Mouse (Mus musculus): ENCODE results near the gene A1bg. TPM values are rescaled to one million over a fixed set of nuclear protein-coding genes. Genes with fewer than 3 reads are reported as not detected.
A peak's percentile ranks its signal among the peaks of the same experiment; 100 is the strongest.

A1bg gene
- polyA plus RNA-seq, 1 experiment from 2014 or later, result not detected

GRCm38 (mm10) chr15:60888724-60889123, 34.1 kb downstream of the A1bg start:
- Histone ChIP-seq H3K27ac (ENCODE audit: low read depth, low read length) (no peak overlapping the region), H3K4me1 (ENCODE audit: control insufficient read depth, insufficient read depth, low read length) (no peaks in the 10 kb centered on the region), H3K36me3 (ENCODE audit: control insufficient read depth, insufficient read depth, low read length) (no peaks in the 10 kb centered on the region), H3K4me2 (no peak overlapping the region), H3K27me3 (ENCODE audit: control insufficient read depth, insufficient read depth, low read length) (no peaks in the 10 kb centered on the region), H3K4me3 (ENCODE audit: low read depth, low read length) (no peak overlapping the region), H3K9ac (ENCODE audit: low read length) (no peak overlapping the region), H3K9me3 (ENCODE audit: control insufficient read depth, low read length) (no peaks in the 10 kb centered on the region)
- ATAC-seq (ENCODE audit: low FRiP score) (no peak), DNase-seq (ENCODE audit: low spot score, missing footprints) (no peak)
- WGBS, result 90% methylated on average over 2 of the region's 2 CpGs

- Histone ChIP-seq H3K36me3 (ENCODE audit: control insufficient read depth, insufficient read depth, low read length) (no peaks in the 10 kb centered on the region), H3K9me3 (ENCODE audit: control insufficient read depth, low read length) (no peaks in the 10 kb centered on the region), H3K9ac (ENCODE audit: low read length) (no peak overlapping the region), H3K4me2 (no peak overlapping the region), H3K27me3 (ENCODE audit: control insufficient read depth, insufficient read depth, low read length) (no peaks in the 10 kb centered on the region), H3K4me3 (ENCODE audit: low read depth, low read length) (no peak overlapping the region), H3K4me1 (ENCODE audit: control insufficient read depth, insufficient read depth, low read length) (no peaks in the 10 kb centered on the region), H3K27ac (ENCODE audit: low read depth, low read length) (no peak overlapping the region)
- no peak for DNase-seq (ENCODE audit: low spot score, missing footprints)
- no peak for ATAC-seq (ENCODE audit: low FRiP score)
- 87% methylated on average over 6 of the region's 6 CpGs for WGBS
These were observed 47.1 kb downstream of the A1bg start for GRCm38 (mm10) chr15:60875721-60876120.

GRCm38 (mm10) chr15:60862417-60862816, 60.4 kb downstream of the A1bg start:
- no peak overlapping the region for H3K9ac ChIP-seq (ENCODE audit: low read length)
- no peaks in the 10 kb centered on the region for H3K36me3 ChIP-seq (ENCODE audit: control insufficient read depth, insufficient read depth, low read length)
- no peak overlapping the region for H3K4me3 ChIP-seq (ENCODE audit: low read depth, low read length)
- no peak overlapping the region for H3K4me2 ChIP-seq
- WGBS, result 93% methylated on average over 3 of the region's 3 CpGs
- no peak for ATAC-seq (ENCODE audit: low FRiP score)
- H3K27me3 ChIP-seq (ENCODE audit: control insufficient read depth, insufficient read depth, low read length), result no peaks in the 10 kb centered on the region
- H3K27ac ChIP-seq (ENCODE audit: low read depth, low read length), result no peak overlapping the region
- no peak for DNase-seq (ENCODE audit: low spot score, missing footprints)
- H3K9me3 ChIP-seq (ENCODE audit: control insufficient read depth, low read length), result no peaks in the 10 kb centered on the region
- H3K4me1 ChIP-seq (ENCODE audit: control insufficient read depth, insufficient read depth, low read length), result peaks cover 3% of the 10 kb centered on the region; the same call in 1 of the 2 replicates

GRCm38 (mm10) chr15:60855112-60855511, 67.7 kb downstream of the A1bg start:
- ATAC-seq (ENCODE audit: low FRiP score) (no peak), DNase-seq (ENCODE audit: low spot score, missing footprints) (no peak)
- H3K27me3 ChIP-seq (ENCODE audit: control insufficient read depth, insufficient read depth, low read length), result no peaks in the 10 kb centered on the region
- H3K4me2 ChIP-seq, result no peak overlapping the region
- no peak overlapping the region for H3K9ac ChIP-seq (ENCODE audit: low read length)
- H3K4me1 ChIP-seq (ENCODE audit: control insufficient read depth, insufficient read depth, low read length), result no peaks in the 10 kb centered on the region
- no peak overlapping the region for H3K27ac ChIP-seq (ENCODE audit: low read depth, low read length)
- 84% methylated on average over 1 of the region's 1 CpGs for WGBS
- no peaks in the 10 kb centered on the region for H3K9me3 ChIP-seq (ENCODE audit: control insufficient read depth, low read length)
- H3K4me3 ChIP-seq (ENCODE audit: low read depth, low read length), result no peak overlapping the region
- no peaks in the 10 kb centered on the region for H3K36me3 ChIP-seq (ENCODE audit: control insufficient read depth, insufficient read depth, low read length)

GRCm38 (mm10) chr15:60854151-60854550, 68.7 kb downstream of the A1bg start:
- 88% methylated on average over 4 of the region's 4 CpGs for WGBS
- ATAC-seq (ENCODE audit: low FRiP score), result no peak
- no peaks in the 10 kb centered on the region for H3K36me3 ChIP-seq (ENCODE audit: control insufficient read depth, insufficient read depth, low read length)
- no peak overlapping the region for H3K4me3 ChIP-seq (ENCODE audit: low read depth, low read length)
- no peak overlapping the region for H3K9ac ChIP-seq (ENCODE audit: low read length)
- DNase-seq (ENCODE audit: low spot score, missing footprints), result no peak
- no peaks in the 10 kb centered on the region for H3K27me3 ChIP-seq (ENCODE audit: control insufficient read depth, insufficient read depth, low read length)
- H3K4me1 ChIP-seq (ENCODE audit: control insufficient read depth, insufficient read depth, low read length), result no peaks in the 10 kb centered on the region
- no peak overlapping the region for H3K4me2 ChIP-seq
- H3K9me3 ChIP-seq (ENCODE audit: control insufficient read depth, low read length), result no peaks in the 10 kb centered on the region
- H3K27ac ChIP-seq (ENCODE audit: low read depth, low read length), result no peak overlapping the region

- no peaks in the 10 kb centered on the region for H3K4me1 ChIP-seq (ENCODE audit: control insufficient read depth, insufficient read depth, low read length)
- DNase-seq (ENCODE audit: low spot score, missing footprints) (peak; percentile 83), ATAC-seq (ENCODE audit: low FRiP score) (peak; percentile 40; the same call in 1 of the 2 replicates)
- WGBS, result 33% methylated on average over 17 of the region's 17 CpGs
- no peaks in the 10 kb centered on the region for H3K9me3 ChIP-seq (ENCODE audit: control insufficient read depth, low read length)
- H3K27ac ChIP-seq (ENCODE audit: low read depth, low read length), result no peak within 1 kb of the TSS
- no peak within 1 kb of the TSS for H3K4me3 ChIP-seq (ENCODE audit: low read depth, low read length)
- no peaks in the 10 kb centered on the region for H3K27me3 ChIP-seq (ENCODE audit: control insufficient read depth, insufficient read depth, low read length)
- H3K36me3 ChIP-seq (ENCODE audit: control insufficient read depth, insufficient read depth, low read length), result no peaks in the 10 kb centered on the region
- no peak within 1 kb of the TSS for H3K4me2 ChIP-seq
- H3K9ac ChIP-seq (ENCODE audit: low read length), result no peak within 1 kb of the TSS
These were observed 69.4 kb downstream of the A1bg start, which contains the start of gene Fam84b for GRCm38 (mm10) chr15:60853231-60853999. Fam84b (minus strand) TSS chr15:60853778.

- H3K27ac ChIP-seq (ENCODE audit: low read depth, low read length), result no peak overlapping the region
- whole genome bisulfite sequencing, result 87% methylated on average over 3 of the region's 3 CpGs
- H3K4me2 ChIP-seq, result no peak overlapping the region
- DNase-seq (ENCODE audit: low spot score, missing footprints), result no peak
- no peaks in the 10 kb centered on the region for H3K9me3 ChIP-seq (ENCODE audit: control insufficient read depth, low read length)
- no peak overlapping the region for H3K4me3 ChIP-seq (ENCODE audit: low read depth, low read length)
- H3K36me3 ChIP-seq (ENCODE audit: control insufficient read depth, insufficient read depth, low read length), result no peaks in the 10 kb centered on the region
- H3K9ac ChIP-seq (ENCODE audit: low read length), result no peak overlapping the region
- no peak for ATAC-seq (ENCODE audit: low FRiP score)
- peaks cover 5% of the 10 kb centered on the region; the same call in 1 of the 2 replicates for H3K4me1 ChIP-seq (ENCODE audit: control insufficient read depth, insufficient read depth, low read length)
- H3K27me3 ChIP-seq (ENCODE audit: control insufficient read depth, insufficient read depth, low read length), result no peaks in the 10 kb centered on the region
These were observed 74.2 kb downstream of the A1bg start for GRCm38 (mm10) chr15:60848630-60849029.

Other genes starting within 250 kb of the A1bg start
- 8.4 and 8.7 TPM in 2 replicates for gene Fam84b, start 69.2 kb downstream of the A1bg start, polyA plus RNA-seq (2014; fragmentation: Nextera tagmentation; extraction: Ambion mirVana)

Data from midbrain, embryonic 11.5 days (tissue).